Mouse (Mus musculus) retina, embryonic 14.5 days (tissue): ENCODE results near the gene Hist1h4c.

Experiments
- DNase-seq: peaks from one replicate; pipeline ENCODE4 v3.0.0-alpha.2; 2015; ENCODE audit warnings: low spot score

Gene Hist1h4c

DNA sequence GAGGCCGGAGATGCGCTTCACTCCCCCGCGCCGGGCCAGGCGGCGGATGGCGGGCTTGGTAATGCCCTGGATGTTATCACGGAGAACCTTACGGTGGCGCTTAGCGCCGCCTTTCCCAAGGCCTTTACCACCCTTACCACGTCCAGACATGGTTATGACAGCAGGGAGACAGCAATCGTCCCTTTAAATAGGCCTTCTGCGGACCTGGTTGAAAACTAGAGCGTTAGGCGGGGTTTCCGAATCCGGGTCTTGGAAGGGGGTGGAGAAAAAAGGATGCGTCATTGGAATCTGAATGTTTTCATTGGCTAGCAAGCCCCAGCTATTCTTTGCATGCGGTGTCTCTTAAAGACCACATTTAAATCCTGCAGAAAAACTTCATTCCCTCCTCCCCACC, at the start of gene Hist1h4c:
Gene Hist1h4c, minus strand, starts transcription at position 155 of the 394 bp plus-strand sequence.
- DNase-seq, result peak; percentile 100

DNA sequence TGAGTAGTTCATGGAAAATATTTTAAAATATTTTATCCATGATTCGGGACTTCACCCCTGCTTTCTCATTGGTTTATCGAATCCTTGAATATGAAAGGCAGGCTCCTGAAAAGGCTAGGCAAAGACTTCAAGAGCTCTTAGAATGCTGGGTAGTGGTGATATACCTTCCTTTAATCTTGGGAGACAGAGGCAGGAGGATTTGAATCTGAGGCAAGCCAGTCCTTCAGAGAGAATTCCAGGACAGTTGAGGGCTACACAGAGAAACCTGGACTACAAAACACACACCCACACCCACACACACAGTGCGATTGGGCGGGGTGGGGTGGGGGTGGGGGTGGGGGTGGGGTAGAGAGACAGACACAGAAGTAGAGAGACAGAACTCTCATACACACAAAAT, 49.6 kb upstream of the Hist1h4c start:
- DNase-seq, result no peak

DNA sequence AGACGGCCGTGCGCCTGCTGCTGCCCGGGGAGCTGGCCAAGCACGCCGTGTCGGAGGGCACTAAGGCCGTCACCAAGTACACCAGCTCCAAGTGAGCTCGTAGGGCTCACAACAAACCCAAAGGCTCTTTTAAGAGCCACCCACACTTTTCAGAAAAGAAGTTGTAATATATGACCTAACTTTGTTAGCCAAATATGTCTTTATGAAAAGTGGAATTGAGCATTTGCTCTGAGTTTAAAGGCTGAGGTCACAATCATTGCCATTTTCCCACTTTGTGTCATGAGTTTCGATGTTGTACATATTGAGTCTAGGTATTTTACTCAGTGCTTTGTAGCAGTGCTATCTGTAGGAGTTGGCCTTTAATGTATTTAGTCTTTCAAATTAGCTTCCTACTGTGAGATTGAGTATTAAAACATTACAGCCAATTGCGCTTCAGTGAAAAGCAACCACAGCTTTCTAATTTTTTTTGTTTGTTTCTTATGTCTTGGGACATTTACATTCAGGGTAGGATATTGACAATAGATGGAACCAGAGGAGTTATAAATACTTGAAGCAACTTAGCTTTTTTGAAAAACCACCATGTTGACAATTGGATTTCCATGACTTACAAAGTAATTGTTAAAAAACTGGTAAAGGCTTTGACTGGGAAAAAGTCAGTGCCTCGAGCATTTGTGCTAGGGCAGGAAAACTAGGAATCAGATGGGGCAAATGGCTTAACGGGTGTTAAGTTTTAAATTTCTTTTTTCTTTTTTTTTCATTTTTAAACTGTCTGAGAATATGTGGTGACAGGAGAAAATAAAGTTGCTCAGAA, 49.0 kb upstream of the Hist1h4c start:
- DNase-seq, result no peak

DNA sequence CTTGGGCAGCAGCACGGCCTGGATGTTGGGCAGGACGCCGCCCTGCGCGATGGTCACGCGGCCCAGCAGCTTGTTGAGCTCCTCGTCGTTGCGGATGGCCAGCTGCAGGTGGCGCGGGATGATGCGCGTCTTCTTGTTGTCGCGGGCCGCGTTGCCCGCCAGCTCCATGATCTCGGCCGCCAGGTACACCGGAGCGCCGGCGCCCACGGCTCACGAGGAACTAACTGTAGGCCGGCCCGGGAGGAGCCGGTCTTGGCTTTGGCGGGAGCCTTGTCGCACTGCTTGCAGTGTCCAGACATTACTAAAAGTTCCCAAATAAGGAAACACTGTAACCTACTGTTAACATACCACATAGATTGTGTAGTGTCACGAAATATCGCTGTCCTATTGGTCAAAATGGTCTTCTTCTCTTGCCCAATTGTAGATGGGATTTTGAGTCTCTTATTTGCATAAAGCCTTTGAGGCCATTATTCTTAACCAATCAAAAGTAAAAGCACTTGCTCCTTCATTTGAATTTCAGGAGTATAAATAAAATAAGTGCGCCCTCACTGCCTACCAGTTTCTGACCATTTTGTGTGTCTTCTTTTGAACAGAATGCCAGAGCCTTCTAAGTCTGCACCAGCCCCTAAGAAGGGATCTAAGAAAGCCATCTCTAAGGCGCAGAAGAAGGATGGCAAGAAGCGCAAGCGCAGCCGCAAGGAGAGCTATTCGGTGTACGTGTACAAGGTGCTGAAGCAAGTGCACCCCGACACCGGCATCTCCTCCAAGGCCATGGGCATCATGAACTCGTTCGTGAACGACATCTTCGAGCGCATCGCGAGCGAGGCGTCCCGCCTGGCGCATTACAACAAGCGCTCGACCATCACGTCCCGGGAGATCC, 48.2 kb upstream of the Hist1h4c start, which contains the start of gene Hist1h2bb:
Gene Hist1h2bb, plus strand, starts transcription at position 534 of the 880 bp plus-strand sequence.
- peak; percentile 91 for DNase-seq

DNA sequence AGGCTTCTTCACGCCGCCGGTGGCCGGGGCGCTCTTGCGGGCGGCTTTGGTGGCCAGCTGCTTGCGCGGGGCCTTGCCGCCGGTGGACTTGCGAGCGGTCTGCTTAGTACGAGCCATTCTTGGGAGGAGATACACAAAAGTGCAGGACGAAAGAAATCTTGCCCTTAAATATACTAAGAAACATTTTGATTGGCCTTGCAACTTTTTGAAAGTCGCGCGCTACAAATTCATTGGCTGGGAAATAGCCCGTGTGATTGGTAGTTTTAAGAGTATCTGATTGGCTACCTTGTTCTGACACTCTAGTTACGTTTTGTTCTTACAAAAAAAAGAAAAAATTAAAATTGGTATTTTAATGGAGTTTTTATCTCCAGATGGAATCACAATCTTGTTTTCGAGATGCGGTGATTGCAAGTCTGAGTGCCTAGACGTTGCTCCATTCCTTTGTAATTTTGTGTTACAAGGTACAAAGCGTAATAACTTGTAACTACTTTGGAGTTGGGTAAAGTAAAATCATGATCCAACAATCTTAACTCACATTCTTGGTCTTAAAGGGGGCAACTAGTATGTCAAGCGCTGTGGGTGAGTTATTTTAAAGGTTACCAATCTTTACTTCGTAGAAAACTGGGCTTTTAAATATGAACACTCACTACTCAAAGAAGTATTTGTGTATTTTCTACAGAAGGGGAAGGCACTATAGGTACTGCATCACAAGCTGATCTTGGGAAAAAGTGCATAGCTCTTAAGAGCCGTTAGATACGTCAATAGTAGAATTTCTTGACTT, 47.3 kb upstream of the Hist1h4c start, which contains the start of gene Hist1h3c:
Gene Hist1h3c, minus strand, starts transcription at position 222 of the 781 bp plus-strand sequence.
- peak; percentile 94 for DNase-seq

DNA sequence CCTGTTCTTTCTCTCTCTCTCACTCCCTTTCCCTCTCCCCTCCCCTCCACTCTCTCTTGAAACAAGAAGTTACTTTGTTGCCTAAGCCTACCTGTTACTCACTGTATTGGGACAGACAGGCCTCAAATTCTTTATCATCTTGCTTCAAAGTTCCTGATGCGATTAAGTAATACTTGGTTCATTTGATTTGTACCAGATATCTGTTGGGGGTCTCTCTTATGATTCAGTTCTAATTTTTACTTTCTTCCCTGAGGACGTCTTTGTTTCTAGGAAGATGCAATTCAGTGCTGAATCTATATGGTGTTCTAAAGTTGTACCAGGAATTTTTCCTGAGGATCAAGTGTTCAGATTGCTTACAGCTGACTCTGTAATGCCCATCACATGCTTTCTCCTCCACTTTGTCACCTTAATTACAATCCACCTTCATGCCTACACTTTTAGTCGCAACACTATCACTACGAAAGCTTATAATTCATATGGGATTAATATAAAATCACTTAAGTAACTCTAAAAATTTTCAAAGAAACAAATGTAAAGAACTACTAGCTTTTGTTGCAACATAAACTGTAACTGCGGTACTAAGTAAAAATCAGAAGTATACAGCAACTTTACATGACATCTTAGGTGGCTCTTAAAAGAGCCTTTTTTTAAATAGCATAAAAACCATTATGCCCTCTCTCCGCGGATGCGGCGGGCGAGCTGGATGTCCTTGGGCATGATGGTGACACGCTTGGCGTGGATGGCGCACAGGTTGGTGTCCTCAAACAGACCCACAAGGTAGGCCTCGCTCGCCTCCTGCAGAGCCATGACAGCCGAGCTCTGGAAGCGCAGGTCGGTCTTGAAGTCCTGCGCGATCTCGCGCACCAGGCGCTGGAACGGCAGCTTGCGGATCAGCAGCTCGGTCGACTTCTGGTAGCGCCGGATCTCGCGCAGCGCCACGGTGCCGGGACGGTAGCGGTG, 46.4 kb upstream of the Hist1h4c start:
- DNase-seq, result no peak

DNA sequence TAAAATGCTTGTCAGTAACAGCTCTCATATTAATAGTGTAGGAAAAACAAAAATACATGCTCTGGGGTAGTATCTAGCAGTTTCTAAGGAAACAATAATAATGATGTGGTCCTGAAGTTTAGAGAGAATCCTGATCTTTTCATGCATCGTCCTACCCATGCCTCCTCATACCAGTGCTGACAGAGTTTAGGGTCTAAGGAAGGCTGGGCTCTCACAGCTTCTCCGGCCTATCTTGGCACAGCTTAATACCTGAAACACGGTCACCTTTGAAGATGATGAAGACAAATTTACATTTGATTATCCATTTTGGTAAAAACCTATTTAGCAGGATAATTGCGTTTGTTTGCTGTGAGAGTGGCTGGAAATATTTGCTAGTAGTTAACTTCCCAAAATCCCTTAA, 45.7 kb upstream of the Hist1h4c start:
- DNase-seq, result no peak

DNA sequence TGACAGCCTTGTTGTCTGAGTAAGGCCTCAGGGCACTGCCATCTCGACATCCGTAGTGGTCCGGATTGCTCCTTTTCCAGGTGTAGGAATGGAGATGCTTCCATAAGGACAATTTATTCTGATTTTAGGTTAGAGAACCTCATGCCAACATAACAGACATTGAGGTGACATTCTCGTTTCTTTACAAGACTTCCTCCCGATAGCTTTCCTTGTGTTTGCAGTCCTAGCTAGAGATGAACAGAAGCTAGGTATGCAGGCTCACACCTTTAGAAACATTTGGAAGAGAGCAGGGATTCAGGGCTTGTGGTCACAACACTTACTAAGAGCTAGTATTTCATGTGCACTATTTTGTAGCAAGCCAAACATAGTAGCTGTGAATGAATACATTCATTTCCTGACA, 45.0 kb upstream of the Hist1h4c start:
- DNase-seq, result no peak

DNA sequence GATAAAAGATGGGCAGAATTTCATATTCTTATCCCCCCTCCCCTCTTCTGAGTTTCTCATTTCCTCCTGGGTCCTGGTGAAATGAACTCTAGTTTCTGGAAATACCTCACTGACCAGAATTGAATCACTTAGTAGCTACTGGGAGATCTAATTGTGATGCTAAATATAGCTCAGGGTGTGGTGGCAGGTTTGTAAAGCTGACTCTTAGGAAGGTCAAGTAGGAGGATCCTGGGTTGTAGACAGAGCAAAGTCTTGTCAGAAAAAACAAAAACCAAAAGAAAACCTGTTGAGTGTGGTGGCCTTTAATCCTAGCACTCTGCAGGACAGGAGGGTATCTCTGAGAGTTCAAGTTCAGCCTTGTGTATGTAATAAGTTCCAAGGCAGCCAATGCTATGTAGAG, 43.8 kb upstream of the Hist1h4c start:
- DNase-seq, result no peak

DNA sequence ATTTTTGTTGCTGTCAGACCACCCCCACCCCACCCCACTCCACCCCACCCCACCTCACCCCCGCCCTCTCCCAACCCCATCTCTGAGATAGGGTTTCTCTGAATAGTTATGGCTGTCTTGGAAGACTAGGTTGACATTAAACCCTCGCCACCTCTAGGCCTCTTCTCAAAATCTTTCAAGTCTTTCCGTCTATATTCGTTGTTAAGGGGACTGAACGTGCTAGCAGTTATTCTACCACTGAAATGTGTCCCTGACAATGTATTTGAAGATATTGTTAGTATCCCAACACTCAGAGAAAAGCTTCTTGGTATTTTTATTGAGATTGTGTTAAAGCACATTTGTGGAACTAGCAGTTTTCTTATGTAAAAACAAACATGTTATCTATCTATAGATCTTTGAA, 42.7 kb upstream of the Hist1h4c start:
- DNase-seq, result no peak

DNA sequence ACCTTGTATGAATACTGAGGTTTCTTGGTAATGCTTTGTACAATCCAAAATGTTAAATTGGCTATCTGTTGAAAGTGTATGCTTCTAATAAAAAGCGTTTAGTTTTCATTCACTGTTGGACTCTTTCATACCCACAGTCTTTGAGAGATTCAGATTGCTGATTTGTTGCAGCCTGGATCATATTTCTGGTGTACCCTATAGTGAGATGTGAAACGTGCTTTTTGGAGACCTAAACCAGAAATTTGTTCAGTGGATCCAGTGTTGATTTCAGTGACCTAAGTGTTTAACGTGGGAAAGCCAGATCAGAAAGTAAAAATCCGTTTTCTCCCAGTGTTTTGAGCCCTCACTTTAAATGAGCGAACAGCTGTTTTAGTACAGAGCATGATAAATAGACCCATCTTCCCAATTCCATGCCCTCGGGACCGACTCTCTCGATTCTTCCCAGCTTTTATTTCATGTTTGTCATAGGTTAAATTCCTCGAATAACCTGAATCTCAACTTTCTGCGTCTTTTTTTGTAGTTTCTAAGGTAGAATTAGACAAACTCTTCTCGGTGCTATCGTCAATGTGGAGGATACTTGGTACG, 42.1 kb upstream of the Hist1h4c start:
- DNase-seq, result no peak

DNA sequence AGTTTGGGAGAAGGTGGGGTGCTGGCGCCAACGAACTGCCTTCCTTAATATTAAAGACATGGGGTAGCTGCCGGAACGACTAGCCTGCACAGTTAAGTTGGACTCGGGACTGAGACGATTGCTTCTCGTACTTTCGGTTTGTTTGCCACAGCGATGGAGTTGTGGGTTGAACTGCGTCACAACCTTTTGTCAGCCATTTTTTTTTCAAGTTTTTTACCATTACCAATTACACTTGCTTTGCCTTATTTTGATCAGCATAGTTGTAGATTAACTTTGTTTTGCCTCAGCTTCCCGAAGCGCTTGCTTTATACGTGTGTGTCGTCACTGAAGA, 41.6 kb upstream of the Hist1h4c start:
- DNase-seq, result no peak

DNA sequence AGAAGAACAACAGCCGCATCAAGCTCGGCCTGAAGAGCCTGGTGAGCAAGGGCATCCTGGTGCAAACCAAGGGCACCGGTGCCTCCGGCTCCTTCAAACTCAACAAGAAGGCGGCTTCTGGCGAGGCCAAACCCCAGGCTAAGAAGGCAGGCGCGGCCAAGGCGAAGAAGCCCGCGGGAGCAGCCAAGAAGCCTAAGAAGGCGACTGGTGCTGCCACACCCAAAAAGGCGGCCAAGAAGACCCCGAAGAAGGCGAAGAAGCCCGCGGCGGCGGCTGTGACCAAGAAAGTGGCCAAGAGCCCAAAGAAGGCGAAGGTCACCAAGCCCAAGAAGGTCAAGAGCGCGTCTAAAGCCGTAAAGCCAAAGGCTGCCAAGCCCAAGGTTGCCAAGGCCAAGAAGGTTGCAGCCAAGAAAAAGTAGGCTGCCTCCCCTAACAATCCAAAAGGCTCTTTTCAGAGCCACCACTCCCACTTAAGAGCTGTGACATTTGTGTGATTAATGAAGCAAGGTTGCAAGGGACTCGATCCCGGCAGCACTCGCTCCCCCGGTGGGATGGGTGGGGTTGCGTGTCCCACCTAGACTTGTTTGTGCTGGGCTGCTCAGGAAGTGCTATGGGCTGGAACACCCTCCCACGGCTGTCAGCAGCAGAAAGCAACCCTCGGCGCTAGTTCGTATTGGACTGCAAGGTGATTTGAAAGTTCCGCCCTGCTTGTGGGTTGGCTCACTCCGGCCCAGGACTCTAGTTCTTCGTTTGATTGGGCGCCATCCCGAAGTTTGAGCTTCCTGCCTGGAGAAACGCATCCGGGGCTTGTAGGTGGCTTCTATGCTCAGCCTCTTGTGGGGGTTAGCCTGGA, 41.0 kb upstream of the Hist1h4c start:
- DNase-seq, result peak; percentile 87

DNA sequence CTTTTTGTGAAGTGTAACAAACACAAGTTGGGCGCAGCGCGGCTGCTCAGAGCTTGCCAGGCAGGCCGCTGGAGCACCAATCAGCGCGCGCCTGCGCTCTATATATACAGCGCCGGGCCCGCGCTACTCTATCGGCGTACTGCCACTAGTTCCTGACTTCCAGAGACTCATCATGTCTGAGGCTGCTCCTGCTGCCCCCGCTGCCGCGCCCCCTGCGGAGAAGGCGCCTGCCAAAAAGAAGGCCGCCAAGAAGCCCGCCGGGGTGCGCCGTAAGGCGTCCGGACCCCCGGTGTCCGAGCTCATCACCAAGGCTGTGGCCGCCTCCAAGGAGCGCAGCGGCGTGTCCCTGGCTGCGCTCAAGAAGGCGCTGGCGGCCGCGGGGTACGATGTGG, 40.4 kb upstream of the Hist1h4c start, which contains the start of gene Hist1h1c:
Gene Hist1h1c, plus strand, starts transcription at position 132 of the 392 bp plus-strand sequence.
- DNase-seq, result peak; percentile 95

DNA sequence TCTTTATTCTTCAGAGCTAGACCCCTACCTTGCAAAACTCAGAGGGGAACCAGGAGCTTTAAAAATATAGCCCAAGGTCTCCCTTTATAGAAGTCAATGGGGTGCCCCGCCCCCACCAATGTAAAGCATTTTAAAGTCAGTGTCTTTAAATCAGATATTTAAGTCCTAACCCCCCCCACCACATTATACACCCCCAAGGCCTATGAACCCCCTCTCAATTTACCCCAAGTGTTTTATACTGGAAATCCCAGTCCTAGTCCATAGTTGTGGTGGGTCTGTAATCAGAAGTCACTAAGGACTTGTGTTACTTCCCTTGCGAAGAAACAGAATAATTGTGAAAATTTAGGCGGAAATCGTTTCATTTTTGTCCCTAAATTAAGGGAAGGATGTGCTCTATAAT, 39.8 kb upstream of the Hist1h4c start:
- DNase-seq, result peak; percentile 36

DNA sequence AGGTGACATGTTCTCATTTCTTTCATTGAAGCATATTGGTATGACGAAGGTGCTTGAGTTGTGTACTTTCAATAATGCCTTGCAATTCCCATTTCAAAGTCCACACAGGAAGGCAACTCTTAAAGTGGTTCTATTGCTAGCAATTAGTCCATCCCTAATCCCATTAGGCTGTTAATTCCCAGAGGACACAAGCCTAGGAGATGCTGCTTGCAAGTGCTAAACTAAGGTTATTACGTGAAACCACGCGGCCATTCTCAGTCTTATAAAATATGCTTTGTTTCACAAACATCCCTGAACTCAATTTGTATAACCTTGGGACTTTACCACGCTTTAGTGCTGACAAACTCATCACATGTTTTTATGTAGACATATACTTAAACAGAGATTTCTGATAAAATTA, 38.8 kb upstream of the Hist1h4c start:
- peak; percentile 9 for DNase-seq

DNA sequence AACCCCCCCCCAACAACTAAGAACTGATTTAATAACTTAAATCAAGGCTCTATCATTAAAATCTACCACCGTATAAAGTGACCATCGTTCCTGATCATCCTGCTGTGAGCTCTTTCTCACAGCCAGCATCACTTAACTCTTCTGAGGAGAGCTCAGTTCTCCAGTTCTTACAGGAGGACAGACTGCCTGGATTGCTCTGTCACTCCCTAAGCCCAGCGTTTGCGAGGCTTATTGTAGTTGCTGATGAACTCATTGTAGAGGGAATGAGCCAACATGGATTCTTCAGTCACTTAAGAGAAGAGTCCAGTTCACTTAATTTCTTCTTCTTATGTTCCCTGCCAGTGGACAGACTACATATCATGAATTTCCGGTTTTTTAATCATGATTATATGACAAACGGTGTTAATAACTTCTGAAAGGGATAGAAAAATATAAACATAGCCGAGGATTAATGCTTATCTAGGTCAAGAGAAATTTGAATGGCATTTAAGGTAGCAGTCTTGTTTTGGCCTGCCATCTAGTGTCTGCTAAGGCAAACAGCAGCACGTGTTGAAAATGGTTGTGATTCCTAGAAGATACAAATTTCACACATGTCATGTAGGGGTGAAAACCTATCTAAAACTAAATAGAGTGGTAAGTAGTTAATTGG, 34.0 kb upstream of the Hist1h4c start:
- peak; percentile 80 for DNase-seq

DNA sequence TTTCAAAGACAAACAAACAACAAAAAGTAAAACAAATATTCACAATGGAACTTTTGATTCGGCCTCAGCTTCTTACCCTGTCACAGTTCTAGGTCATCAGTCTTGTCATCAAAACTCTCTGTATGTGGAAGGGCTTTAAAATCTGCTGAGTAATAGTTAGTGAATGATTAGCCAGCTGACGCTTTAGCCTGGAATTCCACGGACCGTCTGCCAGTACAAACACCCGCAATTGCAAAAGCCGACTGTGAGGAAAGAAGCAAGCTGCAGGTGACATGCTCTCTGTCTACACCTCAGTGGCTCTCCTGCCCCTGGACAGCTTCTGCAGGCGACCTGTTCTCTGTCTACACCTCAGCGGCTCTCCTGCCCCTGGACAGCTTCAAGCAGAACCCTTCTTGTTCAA, 32.2 kb upstream of the Hist1h4c start:
- DNase-seq, result peak; percentile 6

DNA sequence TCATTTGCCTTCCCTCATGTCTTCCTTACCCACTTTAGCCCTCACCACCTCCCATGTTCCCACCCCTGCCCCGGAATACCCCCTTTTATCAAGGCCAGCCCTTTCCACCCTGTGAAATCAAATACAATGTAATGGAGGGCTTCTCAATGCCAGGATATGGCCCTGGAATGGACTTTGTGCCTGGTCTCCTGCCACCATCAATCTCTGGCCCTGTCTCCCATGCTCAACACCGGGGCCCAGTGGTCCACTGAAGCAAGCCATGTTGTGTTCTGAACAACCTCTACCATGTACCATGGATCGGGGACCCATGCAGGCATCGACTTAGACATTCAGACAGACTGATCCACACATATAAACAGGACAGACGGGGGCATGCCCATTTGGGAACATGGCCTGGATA, 31.5 kb upstream of the Hist1h4c start:
- no peak for DNase-seq
